Mouse (Mus musculus): ENCODE results near the gene Gzmk. TPM values are rescaled to one million over a fixed set of nuclear protein-coding genes. Genes with fewer than 3 reads are reported as not detected.

Gene Gzmk
- polyA plus RNA-seq, 1 experiment = not detected

DNA sequence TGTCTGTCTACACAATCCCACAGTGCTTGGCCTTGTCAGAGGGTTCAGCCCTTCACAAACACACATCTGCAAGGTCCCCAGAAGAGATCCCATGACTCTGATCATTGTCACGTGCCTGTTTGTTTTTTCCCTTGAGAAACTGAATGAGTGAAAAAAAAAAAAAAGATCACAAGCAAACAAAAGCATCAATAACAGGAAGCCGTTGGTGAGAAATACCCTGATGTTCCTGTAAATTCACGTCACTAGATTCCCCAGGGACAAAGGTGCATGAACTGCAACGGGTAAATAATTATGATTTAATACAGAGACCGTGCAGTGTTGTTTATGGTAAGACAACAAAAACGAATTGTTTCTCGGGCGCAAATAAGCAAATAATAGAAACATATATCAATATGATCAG, 19.3 kb upstream of the Gzmk start:
- Histone ChIP-seq H3K4me1 (no peaks in the 10 kb centered on the region), H3K36me3 (replicated peaks; ENCODE audit: low read length) (no peaks in the 10 kb centered on the region), H3K9me3 (peaks cover 2% of the 10 kb centered on the region; the same call in 1 of the 2 replicates), H3K4me3 (replicated peaks) (no peak overlapping the region), H3K27me3 (replicated peaks) (no peaks in the 10 kb centered on the region)
- TF ChIP-seq GATA1 (IDR thresholded peaks at IDR 0.05; ENCODE audit: borderline replicate concordance, low read length) = no peak
- no peak for TF ChIP-seq FLI1 (IDR thresholded peaks at IDR 0.05; ENCODE audit: low read length)

DNA sequence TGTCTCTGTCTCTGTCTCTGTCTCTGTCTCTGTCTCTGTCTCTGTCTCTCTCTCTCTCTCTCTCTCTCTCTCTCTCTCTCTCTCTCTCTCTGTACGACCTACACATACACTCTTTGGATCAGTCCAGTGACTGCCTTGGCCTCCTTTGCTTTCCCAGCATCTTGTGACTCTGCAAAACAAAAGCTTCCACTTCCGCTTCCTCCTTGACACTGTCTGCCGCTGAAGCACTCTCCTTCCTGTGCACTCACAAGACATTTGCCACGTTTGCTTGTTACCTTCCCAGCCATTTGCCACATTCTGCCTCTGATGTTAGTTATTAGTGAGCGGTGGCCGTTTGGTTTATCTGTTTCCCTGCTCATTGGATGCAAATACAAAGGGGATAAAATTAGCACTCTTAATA, 16.4 kb upstream of the Gzmk start:
- H3K9me3 ChIP-seq = no peaks in the 10 kb centered on the region
- TF ChIP-seq FLI1 (IDR thresholded peaks at IDR 0.05; ENCODE audit: low read length) = no peak
- TF ChIP-seq GATA1 (IDR thresholded peaks at IDR 0.05; ENCODE audit: borderline replicate concordance, low read length) = no peak
- H3K27me3 ChIP-seq (replicated peaks) = no peaks in the 10 kb centered on the region
- H3K4me3 ChIP-seq (replicated peaks) = peak overlapping the region; percentile 38
- H3K4me1 ChIP-seq = no peaks in the 10 kb centered on the region
- no peaks in the 10 kb centered on the region for H3K36me3 ChIP-seq (replicated peaks; ENCODE audit: low read length)

DNA sequence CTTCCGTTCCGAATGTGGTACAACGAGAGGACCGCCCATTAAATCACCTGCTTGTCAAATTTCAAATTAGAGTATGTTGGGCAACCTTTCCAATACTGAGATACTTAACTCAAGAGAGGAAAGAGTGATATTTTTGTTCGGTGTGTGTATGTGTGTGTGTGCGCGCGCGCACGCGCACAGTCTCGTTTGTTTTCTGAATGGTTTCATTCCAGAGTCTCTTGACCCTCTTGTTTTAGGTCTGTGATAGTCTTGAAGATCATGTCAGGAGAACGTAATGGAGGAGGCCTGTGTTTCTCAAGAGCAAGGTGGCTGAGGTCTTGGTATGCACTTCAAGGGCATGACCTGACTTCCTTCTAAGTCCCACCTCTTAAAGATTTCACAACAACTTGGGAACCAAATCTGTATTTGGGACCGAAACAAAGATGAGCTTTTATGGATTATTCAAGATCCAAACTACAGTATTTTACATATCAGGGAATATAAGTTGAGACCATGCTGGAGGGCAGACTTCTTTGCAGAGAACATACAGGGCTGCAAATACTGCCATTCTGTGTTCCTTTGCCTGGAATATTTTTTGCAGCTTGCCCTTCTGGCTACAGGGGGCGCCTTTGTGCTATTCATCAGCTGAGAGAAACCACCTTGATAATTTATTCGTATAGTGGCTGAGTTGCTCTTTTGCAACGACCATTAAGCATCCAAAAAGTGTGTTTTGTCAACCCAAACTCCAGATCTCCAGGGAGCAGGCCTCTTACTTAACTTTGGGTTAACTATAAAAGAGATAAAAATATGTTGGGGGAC, 2.2 kb upstream of the Gzmk start:
- H3K9me3 ChIP-seq = no peaks in the 10 kb centered on the region; the same call in 1 of the 2 replicates
- H3K27me3 ChIP-seq (replicated peaks) = no peaks in the 10 kb centered on the region
- H3K4me1 ChIP-seq = no peaks in the 10 kb centered on the region
- no peaks in the 10 kb centered on the region for H3K36me3 ChIP-seq (replicated peaks; ENCODE audit: low read length)
- no peak overlapping the region for H3K4me3 ChIP-seq (replicated peaks)
- TF ChIP-seq GATA1 (IDR thresholded peaks at IDR 0.05; ENCODE audit: borderline replicate concordance, low read length) (no peak), FLI1 (IDR thresholded peaks at IDR 0.05; ENCODE audit: low read length) (no peak)

DNA sequence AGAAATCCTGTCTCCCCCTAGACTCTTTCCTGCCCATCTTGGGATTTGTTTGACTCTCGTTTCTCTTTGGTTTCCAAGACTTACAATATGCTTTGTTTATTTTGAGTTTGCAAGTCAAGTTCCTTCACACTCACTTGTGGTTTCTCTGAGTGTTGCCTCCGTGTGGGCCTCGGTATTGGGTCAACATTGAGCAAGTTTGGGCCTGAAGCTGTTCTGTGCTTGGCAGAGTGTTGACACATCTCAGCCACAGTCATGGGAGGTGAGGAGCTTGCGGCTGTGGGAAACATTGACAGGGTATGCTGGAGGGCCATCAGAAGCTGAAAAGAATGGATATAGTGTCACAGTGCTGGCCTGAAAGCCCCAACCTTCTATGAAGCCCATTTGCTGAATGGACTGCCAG, 1.4 kb upstream of the Gzmk start:
- H3K9me3 ChIP-seq = no peaks in the 10 kb centered on the region; the same call in 1 of the 2 replicates
- TF ChIP-seq GATA1 (IDR thresholded peaks at IDR 0.05; ENCODE audit: borderline replicate concordance, low read length) = no peak
- TF ChIP-seq FLI1 (IDR thresholded peaks at IDR 0.05; ENCODE audit: low read length) = no peak
- no peaks in the 10 kb centered on the region for H3K27me3 ChIP-seq (replicated peaks)
- no peaks in the 10 kb centered on the region for H3K4me1 ChIP-seq
- no peaks in the 10 kb centered on the region for H3K36me3 ChIP-seq (replicated peaks; ENCODE audit: low read length)
- H3K4me3 ChIP-seq (replicated peaks) = no peak overlapping the region

DNA sequence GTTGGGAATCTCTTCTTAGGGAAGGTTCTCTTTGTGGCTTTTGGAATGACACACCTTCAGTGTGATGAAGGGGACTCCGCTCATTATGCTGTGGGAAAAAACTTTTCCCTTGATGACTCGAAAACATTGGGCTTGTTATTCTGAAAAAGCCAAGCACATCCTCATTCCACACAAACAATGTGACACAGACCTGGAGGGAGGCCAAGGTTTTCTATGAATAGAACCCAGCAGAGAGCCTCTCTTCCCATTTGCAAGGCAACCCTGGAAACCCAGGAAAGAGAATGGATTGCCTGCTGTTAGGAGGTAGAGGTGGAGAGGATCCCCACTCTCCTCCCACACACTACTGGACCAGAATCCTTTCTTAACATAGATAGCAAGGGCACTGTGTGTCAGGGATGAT, 1.6 kb downstream of the Gzmk start:
- no peaks in the 10 kb centered on the region for H3K27me3 ChIP-seq (replicated peaks)
- no peaks in the 10 kb centered on the region for H3K4me1 ChIP-seq
- TF ChIP-seq FLI1 (IDR thresholded peaks at IDR 0.05; ENCODE audit: low read length) = no peak
- TF ChIP-seq GATA1 (IDR thresholded peaks at IDR 0.05; ENCODE audit: borderline replicate concordance, low read length) = no peak
- H3K4me3 ChIP-seq (replicated peaks) = no peak overlapping the region
- no peaks in the 10 kb centered on the region; the same call in 1 of the 2 replicates for H3K9me3 ChIP-seq
- no peaks in the 10 kb centered on the region for H3K36me3 ChIP-seq (replicated peaks; ENCODE audit: low read length)

DNA sequence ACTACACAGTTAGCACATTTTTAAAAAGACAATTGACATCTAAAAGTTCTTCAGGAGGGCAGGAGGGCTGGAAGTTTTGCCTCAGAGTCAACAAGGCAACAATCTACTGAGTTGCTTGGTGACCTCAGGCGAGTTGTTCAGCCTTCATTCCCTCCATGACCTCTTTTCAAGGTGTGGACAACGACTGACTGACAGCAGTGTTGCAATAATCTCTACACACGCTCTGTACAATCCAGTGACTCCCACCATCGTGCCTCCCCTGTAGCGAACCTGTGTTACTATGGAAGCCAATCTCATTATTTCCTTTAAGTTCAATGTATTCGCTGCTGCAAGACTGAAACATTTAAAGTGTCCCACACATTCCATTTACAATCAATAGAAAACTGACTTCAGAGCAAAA, 3.9 kb downstream of the Gzmk start:
- Histone ChIP-seq H3K36me3 (replicated peaks; ENCODE audit: low read length) (no peaks in the 10 kb centered on the region), H3K4me3 (replicated peaks) (no peak overlapping the region), H3K4me1 (no peaks in the 10 kb centered on the region), H3K9me3 (no peaks in the 10 kb centered on the region), H3K27me3 (replicated peaks) (no peaks in the 10 kb centered on the region)
- TF ChIP-seq GATA1 (IDR thresholded peaks at IDR 0.05; ENCODE audit: borderline replicate concordance, low read length) = no peak
- no peak for TF ChIP-seq FLI1 (IDR thresholded peaks at IDR 0.05; ENCODE audit: low read length)

DNA sequence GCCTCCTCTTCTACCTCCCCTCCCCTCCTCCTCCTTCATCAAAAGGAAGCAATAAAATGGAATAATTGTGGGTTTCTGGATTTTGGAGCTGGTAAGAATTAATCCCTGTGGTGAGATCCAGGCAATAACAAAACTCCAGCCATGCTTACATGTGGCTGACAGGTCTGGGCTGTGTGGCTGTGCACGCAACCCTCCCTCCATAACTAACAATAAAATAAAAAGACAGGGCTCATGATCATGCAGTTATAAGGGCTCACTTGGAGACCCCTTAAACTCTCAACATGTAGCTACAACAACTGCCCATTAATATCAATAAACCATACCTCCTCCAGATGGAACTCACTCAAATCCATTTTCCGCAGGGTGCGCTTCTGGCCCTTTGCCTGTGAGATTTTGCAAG, 11.8 kb downstream of the Gzmk start:
- H3K9me3 ChIP-seq = peaks cover 4% of the 10 kb centered on the region; the same call in 1 of the 2 replicates
- no peaks in the 10 kb centered on the region for H3K36me3 ChIP-seq (replicated peaks; ENCODE audit: low read length)
- no peak overlapping the region for H3K4me3 ChIP-seq (replicated peaks)
- TF ChIP-seq GATA1 (IDR thresholded peaks at IDR 0.05; ENCODE audit: borderline replicate concordance, low read length) (no peak), FLI1 (IDR thresholded peaks at IDR 0.05; ENCODE audit: low read length) (no peak)
- H3K4me1 ChIP-seq = peaks cover 4% of the 10 kb centered on the region; the same call in 1 of the 2 replicates
- H3K27me3 ChIP-seq (replicated peaks) = peaks cover 19% of the 10 kb centered on the region

DNA sequence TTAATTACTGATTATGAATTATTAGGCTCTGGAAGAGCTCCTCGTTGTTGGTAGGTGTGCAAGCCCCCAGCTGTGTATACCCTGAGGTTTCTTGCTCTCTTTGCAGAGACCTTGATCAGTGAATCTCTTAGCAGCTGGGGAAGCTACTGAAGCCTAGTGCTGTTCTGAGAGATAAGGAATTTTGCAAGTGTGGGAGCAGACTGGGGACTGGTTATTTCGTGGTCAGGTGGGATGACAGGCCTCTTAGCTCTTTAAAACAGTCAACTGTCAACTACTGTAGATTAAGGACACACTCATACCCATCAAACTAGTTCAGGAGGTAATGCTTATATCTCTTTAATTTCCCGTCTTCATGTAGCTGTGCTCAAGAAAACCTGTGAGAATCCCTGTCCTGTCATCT, 13.3 kb downstream of the Gzmk start:
- Histone ChIP-seq H3K4me1 (peaks cover 4% of the 10 kb centered on the region; the same call in 1 of the 2 replicates), H3K36me3 (replicated peaks; ENCODE audit: low read length) (no peaks in the 10 kb centered on the region), H3K9me3 (peaks cover 5% of the 10 kb centered on the region; the same call in 1 of the 2 replicates), H3K4me3 (replicated peaks) (no peak overlapping the region), H3K27me3 (replicated peaks) (peaks cover 19% of the 10 kb centered on the region)
- TF ChIP-seq FLI1 (IDR thresholded peaks at IDR 0.05; ENCODE audit: low read length) = no peak
- TF ChIP-seq GATA1 (IDR thresholded peaks at IDR 0.05; ENCODE audit: borderline replicate concordance, low read length) = no peak

DNA sequence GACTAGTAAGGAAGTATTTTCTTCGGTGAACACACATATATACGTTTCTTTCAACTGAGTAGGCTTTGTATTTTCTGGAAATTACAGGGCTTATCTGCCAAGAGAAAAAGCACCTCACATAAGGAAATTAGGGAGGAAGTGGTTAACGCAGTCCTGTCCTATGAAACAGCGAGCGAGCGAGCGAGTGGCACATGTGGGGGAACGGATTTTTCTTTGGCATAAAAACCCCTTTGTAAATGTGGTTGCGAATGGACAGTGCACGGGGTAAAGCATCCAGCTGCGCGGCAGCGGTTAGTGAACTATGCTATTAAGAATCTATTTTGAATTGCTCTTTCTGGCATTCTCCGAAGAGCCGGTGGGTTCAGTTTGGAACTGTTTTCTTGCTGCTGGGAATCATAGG, 14.4 kb downstream of the Gzmk start:
- Histone ChIP-seq H3K36me3 (replicated peaks; ENCODE audit: low read length) (no peaks in the 10 kb centered on the region), H3K27me3 (replicated peaks) (peaks cover 19% of the 10 kb centered on the region), H3K4me1 (peaks cover 4% of the 10 kb centered on the region; the same call in 1 of the 2 replicates), H3K4me3 (replicated peaks) (no peak overlapping the region), H3K9me3 (peaks cover 6% of the 10 kb centered on the region; the same call in 1 of the 2 replicates)
- TF ChIP-seq FLI1 (IDR thresholded peaks at IDR 0.05; ENCODE audit: low read length) = no peak
- TF ChIP-seq GATA1 (IDR thresholded peaks at IDR 0.05; ENCODE audit: borderline replicate concordance, low read length) = no peak

DNA sequence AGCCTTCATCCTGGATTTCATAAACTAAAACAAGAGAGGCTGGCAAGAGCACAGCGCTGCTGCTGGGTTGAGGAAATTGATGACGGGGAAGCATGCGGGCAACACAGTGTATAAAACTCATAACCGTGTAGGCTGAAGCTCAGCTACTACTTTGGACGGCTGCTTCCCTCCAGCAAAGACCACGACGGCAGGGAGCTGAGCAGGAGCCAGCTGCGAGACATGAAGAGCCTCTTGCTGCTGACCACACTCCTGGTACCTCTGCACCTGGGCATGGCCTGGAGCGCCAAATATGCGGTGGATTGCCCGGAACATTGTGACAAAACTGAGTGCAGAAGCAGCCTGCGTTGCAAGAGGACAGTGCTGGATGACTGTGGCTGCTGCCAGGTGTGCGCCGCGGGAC, 16.1 kb downstream of the Gzmk start, which contains the start of gene Esm1:
Gene Esm1, plus strand, starts transcription at position 36 of the 400 bp plus-strand sequence.
- H3K9me3 ChIP-seq = peaks cover 6% of the 10 kb centered on the region; the same call in 1 of the 2 replicates
- peak within 1 kb of the TSS; percentile 21 for H3K4me3 ChIP-seq (replicated peaks)
- TF ChIP-seq FLI1 (IDR thresholded peaks at IDR 0.05; ENCODE audit: low read length) (no peak), GATA1 (IDR thresholded peaks at IDR 0.05; ENCODE audit: borderline replicate concordance, low read length) (no peak)
- H3K27me3 ChIP-seq (replicated peaks) = peaks cover 19% of the 10 kb centered on the region
- no peaks in the 10 kb centered on the region for H3K36me3 ChIP-seq (replicated peaks; ENCODE audit: low read length)
- peaks cover 4% of the 10 kb centered on the region; the same call in 1 of the 2 replicates for H3K4me1 ChIP-seq

Data from megakaryocyte, embryonic 14.5 days (primary cell).